In the genomic region with DNA sequence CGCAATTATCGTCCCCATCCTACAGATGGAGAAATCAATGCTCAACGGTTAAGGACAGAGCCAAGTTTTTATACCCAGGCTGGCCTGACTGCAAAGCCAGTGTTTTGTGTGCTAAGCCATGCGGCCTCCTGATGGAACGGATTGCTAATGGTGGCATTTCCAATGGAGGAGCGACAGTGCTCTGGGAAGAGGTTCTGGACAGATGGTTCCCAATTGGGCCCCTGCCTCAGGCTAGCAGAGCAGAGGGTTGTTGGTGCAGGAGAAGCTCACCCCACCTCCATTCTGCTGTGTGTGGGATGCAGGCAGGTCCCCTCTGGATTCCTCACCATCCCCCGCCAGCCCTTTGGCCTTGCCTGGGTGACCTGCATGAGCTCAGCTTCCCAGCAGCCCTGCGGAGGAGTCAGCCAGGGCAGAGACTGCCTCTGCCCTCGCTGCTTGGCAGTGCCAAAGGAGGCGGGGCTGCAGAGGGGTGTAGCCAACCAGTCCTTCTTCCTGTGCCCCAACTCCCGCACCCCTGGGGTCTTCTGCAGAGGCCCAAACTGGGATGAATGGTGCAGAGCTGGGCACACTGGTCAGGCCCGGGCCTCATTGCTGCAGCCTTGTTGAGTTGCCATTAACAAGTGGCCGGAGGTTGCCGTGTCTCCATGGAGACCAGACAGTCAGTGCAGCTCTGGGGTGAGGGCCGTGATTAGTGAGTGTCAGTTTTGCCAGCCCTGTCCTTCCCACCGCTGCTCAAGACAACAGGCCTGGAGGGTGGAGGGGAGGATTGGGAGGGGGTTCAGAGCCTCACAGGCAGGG, we compare ENCODE assay signal across 9 mouse cellular contexts. TPM values are rescaled to one million over a fixed set of nuclear protein-coding genes. Genes with fewer than 3 reads are reported as not detected.
DNase-seq lines count a peak whose midpoint lies in the region; ATAC-seq and TF ChIP-seq lines count a peak whose summit lies in the region.
"Had no signal": no experiment of that assay in that cellular context is flagged by ENCODE, and none has a peak within 500 bp of the region (broad histone marks: within the 10 kb centered on the region; RNA-seq: fewer than 3 reads in every experiment).

No protein-coding gene starts in this region.

- WGBS in bone marrow, adult 2 months, result 30% methylated on average over 16 of the region's 16 CpGs
- WGBS in heart, postnatal 0 days, result 27% methylated on average over 16 of the region's 16 CpGs

- ATAC-seq in heart, postnatal 0 days (ENCODE audit: insufficient read depth, low read depth), result peak; percentile 53

- no peaks in the 10 kb centered on the region for H3K9me3 ChIP-seq in heart, postnatal 0 days (replicated peaks; ENCODE audit: control insufficient read depth, low read length)

- no peak for TF ChIP-seq CTCF in bone marrow, adult 2 months (IDR thresholded peaks at IDR 0.05; ENCODE audit: control insufficient read depth, insufficient read depth, low read length)
- no peak for TF ChIP-seq CTCF in embryonic fibroblast, embryonic 13.5 days (IDR thresholded peaks at IDR 0.05; ENCODE audit: borderline replicate concordance, insufficient read depth, low read length)
- TF ChIP-seq CTCF in heart, postnatal 0 days (IDR thresholded peaks at IDR 0.05; ENCODE audit: low read depth), result no peak

- peaks cover 9% of the 10 kb centered on the region; the same call in 1 of the 2 replicates for H3K4me1 ChIP-seq in bone marrow, adult 2 months (ENCODE audit: control insufficient read depth, insufficient read depth, low read length)
- peaks cover 31% of the 10 kb centered on the region for H3K4me1 ChIP-seq in embryonic fibroblast, embryonic 13.5 days (ENCODE audit: control insufficient read depth, insufficient read depth, low read length)
- H3K4me1 ChIP-seq in heart, postnatal 0 days (ENCODE audit: control insufficient read depth, insufficient read depth), result peaks cover 51% of the 10 kb centered on the region

- H3K4me2 ChIP-seq in heart, postnatal 0 days (ENCODE audit: low read depth, low read length), result peak overlapping the region; percentile 41

- no peak for TF ChIP-seq EP300 in heart, postnatal 0 days (IDR thresholded peaks at IDR 0.05; ENCODE audit: low read depth)

- H3K4me3 ChIP-seq in bone marrow, adult 2 months (replicated peaks; ENCODE audit: control insufficient read depth, low read depth, low read length), result peak overlapping the region; percentile 29
- no peak overlapping the region for H3K4me3 ChIP-seq in embryonic fibroblast, embryonic 13.5 days (ENCODE audit: insufficient read depth, low read length)
- peak overlapping the region; percentile 7 for H3K4me3 ChIP-seq in heart, postnatal 0 days (ENCODE audit: low read depth, low read length)
- H3K4me3 ChIP-seq: erythroblast, embryonic 14.5 days had no signal

- TF ChIP-seq POLR2A in bone marrow, adult 2 months (IDR thresholded peaks at IDR 0.05; ENCODE audit: borderline replicate concordance, control insufficient read depth, low read depth, low read length), result no peak
- no peak; the same call in 1 of the 2 replicates for TF ChIP-seq POLR2A in embryonic fibroblast, embryonic 13.5 days (IDR thresholded peaks at IDR 0.05; ENCODE audit: low read depth, low read length)

- DNase-seq in MN1 (ENCODE audit: low spot score), result peak; percentile 87
- no peak for DNase-seq in heart, postnatal 0 days (ENCODE audit: low spot score)
- DNase-seq in kidney, postnatal 10 days, result peak; percentile 90
- DNase-seq in lung, postnatal 10 days, result peak; percentile 82
- DNase-seq in ovary, postnatal 10 days (ENCODE audit: low spot score), result peak; percentile 65
- DNase-seq in urinary bladder, adult 18-20 months (ENCODE audit: low spot score in 2 of 2), result no peak

- no peak overlapping the region for H3K27ac ChIP-seq in bone marrow, adult 2 months (ENCODE audit: control insufficient read depth, insufficient read depth, low read depth, low read length, poor library complexity)
- H3K27ac ChIP-seq in embryonic fibroblast, embryonic 13.5 days (ENCODE audit: insufficient read depth, low read length), result peak overlapping the region; percentile 20
- peak overlapping the region; percentile 90 for H3K27ac ChIP-seq in heart, postnatal 0 days (ENCODE audit: low read depth)

- no peaks in the 10 kb centered on the region for H3K36me3 ChIP-seq in heart, postnatal 0 days (replicated peaks; ENCODE audit: control insufficient read depth, insufficient read depth, low read length)

- no peaks in the 10 kb centered on the region for H3K27me3 ChIP-seq in heart, postnatal 0 days (ENCODE audit: control insufficient read depth, insufficient read depth, low read length)

- H3K9ac ChIP-seq in heart, postnatal 0 days (replicated peaks; ENCODE audit: low read depth, low read length), result no peak overlapping the region

RNA-seq across cellular contexts. Expression of a gene that starts 35.2 kb away (rescaled TPM):
- polyA plus RNA-seq in bone marrow, adult 2 months (2011; ENCODE audit: insufficient read depth, insufficient read length, low replicate concordance, missing spikeins), result 31.9 and 56.6 TPM in 2 replicates
- polyA plus RNA-seq in embryonic fibroblast, embryonic 13.5 days (2011; ENCODE audit: insufficient read length, low read depth, missing spikeins), result 101 and 107 TPM in 2 replicates
- 54.5 and 119 TPM in 2 replicates for total RNA-seq in heart, postnatal 0 days (2014; rRNA removed; ENCODE audit: low replicate concordance)
- 55.4 and 62.4 TPM in 2 replicates for polyA plus RNA-seq in heart, postnatal 0 days (2015; fragmentation: Nextera tagmentation; extraction: Ambion mirVana)

Comparison
In these comparisons a context has a peak if more than half of its experiments do, and no peak if none do; other contexts are left out.
1. DNase-seq: peak in MN1 (single experiment), kidney, postnatal 10 days (single experiment), lung, postnatal 10 days (single experiment) and ovary, postnatal 10 days (single experiment); none in heart, postnatal 0 days (single experiment) and urinary bladder, adult 18-20 months (0 of 2).